Mouse (Mus musculus) G1E (cell line): ENCODE measurements around the gene Pgd.

Experiments
- CTCF ChIP-seq: IDR thresholded peaks from 2 replicates; pipeline ENCODE4 v1.5.1; 2012; ENCODE audit warnings: low read depth, low read length, inconsistent platforms, mixed read lengths
- GATA1 ChIP-seq: IDR thresholded peaks from 2 replicates; pipeline ENCODE4 v1.6.1; 2012; ENCODE audit warnings: borderline replicate concordance, low read length, inconsistent platforms, mixed read lengths
- TAL1 ChIP-seq: conservative IDR thresholded peaks from 2 replicates; pipeline ENCODE4 v1.6.1; 2012; ENCODE audit warnings: low read depth, low read length, inconsistent platforms, mixed read lengths

DNA sequence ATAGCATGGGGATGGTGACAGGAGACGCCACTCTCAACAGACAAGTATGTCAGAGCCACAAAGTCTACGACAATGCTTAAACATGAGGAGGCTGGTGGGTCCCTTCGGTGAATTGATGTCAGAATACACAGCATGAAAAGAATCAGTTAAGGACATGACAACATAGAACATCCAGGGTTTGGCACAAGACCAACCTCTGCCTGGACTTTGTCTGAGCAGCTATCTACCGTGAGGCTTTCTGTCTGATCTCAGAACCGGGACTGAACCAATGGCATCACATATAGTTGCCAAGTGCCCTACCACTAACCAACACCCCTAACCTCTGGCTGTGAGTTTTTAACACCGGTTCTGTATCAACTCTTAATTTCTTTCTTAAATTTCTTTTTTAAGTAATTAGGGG lies 10.1 kb upstream of the Pgd start:
- TF ChIP-seq CTCF (no peak), GATA1 (no peak), TAL1 (no peak)
